Mouse (Mus musculus) testis, adult 10 weeks (tissue): ENCODE measurements around the gene Sh2b2. TPM values are rescaled to one million over a fixed set of nuclear protein-coding genes. Genes with fewer than 3 reads are reported as not detected.

Experiments
- polyA plus RNA-seq: library from polyadenylated mRNA; stranded (reverse); fragments of 350-450 nt; fragmentation: Illumina TruSeq; extraction: RNeasy Lipid Tissue Mini Kit (QIAGEN cat#74804); gene quantifications from one replicate; pipeline ENCODE4 v1.2.3, GENCODE M21; 2014; ENCODE audit warnings: low read depth, low replicate concordance

Gene Sh2b2
- 0.15 TPM for polyA plus RNA-seq

GRCm38 (mm10) chr5:136246452-136246838, at the start of gene Sh2b2:
Sh2b2 (minus strand) TSS chr5:136246556.

DNA sequence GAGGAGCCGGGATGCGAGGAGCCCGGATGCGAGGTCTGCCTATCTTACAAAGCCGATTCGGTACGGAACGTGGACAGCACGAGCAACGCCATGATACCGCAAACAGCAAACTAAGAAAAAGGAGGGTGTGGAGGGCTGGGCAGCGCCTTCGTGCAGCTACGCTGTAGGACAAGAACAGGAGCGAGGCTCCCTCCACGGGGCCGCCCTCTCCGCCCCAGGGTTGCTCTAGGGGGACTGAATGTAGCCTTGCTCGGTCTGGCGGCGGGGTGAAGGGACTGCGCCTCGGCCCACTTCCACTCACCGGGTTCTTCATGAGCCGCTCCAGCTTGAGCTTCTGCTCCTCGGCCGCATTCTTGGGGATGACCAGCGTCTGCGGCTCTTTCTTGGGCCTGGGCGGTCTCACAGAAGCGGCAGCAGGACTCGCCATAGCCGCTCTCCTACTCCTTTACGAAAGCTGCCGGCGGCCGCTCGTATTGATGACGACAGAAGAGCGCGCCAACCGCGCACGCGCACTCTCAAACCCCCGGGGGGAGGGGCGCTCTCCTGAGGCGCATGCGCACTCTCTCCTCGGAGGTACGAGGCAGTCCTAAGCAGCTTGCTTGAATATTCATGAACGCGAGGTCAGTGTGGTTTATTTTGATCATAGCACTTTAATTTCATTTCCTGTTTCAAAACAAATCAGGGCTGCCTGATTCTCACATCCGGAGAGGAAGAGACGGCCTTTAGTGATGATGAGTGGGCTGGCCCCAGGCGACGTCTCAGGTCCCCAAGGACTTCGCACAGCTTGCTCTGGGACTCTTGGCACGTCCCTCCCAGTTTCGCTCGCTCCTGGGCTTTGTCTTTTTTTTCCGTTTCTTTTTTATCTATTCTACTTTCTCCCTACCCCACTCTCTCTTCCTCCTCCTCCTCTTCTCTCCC, 47.6 kb downstream of the Sh2b2 start, which contains the start of gene Prkrip1:
Prkrip1 (minus strand) TSS at position 490 of the 918 bp plus-strand sequence.

GRCm38 (mm10) chr5:136170512-136171362, 75.6 kb downstream of the Sh2b2 start, which contains the start of gene Orai2:
Orai2 (minus strand) TSS chr5:136170713.

Other genes with a start within 250 kb of the Sh2b2 start
- 0.28 TPM for gene Upk3b, start 208.1 kb downstream of the Sh2b2 start, polyA plus RNA-seq
- 1.8 TPM for gene Upk3bl, start 192.1 kb downstream of the Sh2b2 start, polyA plus RNA-seq
- gene Rasa4, start 162.6 kb downstream of the Sh2b2 start, polyA plus RNA-seq, result not detected
- gene Polr2j, start 129.9 kb downstream of the Sh2b2 start, polyA plus RNA-seq, result 4.8 TPM
- 5.0 TPM for gene Lrwd1, start 110.5 kb downstream of the Sh2b2 start, polyA plus RNA-seq
- 2.9 TPM for gene Alkbh4, start 110.4 kb downstream of the Sh2b2 start, polyA plus RNA-seq
- gene Orai2, start 75.8 kb downstream of the Sh2b2 start, polyA plus RNA-seq, result 1.3 TPM
- gene Prkrip1, start 47.6 kb downstream of the Sh2b2 start, polyA plus RNA-seq, result 73.8 TPM